Mouse (Mus musculus) heart, adult 2 months (tissue): ENCODE data around the gene Gm7682.
"Not testable (repeated sequence)": the region's sequence is repeated elsewhere in the genome, so short reads cannot be mapped to it uniquely, and the experiment has no call there.

Experiments
- CTCF ChIP-seq: fragments of 200-600 bp; IDR thresholded peaks from 2 replicates; pipeline ENCODE4 v1.8.1; 2022; ENCODE audit warnings: antibody characterized with exemption, mild to moderate bottlenecking, moderate library complexity
- EP300 ChIP-seq: fragments of 200-500 bp; IDR thresholded peaks from 2 replicates; pipeline ENCODE4 v1.6.1; 2011; ENCODE audit warnings: low read depth, low read length, control low read depth; ENCODE audit not compliant: insufficient read depth
- POLR2A ChIP-seq: fragments of 200-500 bp; IDR thresholded peaks from 2 replicates; pipeline ENCODE4 v1.6.1; 2011; ENCODE audit warnings: mild to moderate bottlenecking, low read depth, low read length, control low read depth; ENCODE audit not compliant: insufficient read depth

DNA sequence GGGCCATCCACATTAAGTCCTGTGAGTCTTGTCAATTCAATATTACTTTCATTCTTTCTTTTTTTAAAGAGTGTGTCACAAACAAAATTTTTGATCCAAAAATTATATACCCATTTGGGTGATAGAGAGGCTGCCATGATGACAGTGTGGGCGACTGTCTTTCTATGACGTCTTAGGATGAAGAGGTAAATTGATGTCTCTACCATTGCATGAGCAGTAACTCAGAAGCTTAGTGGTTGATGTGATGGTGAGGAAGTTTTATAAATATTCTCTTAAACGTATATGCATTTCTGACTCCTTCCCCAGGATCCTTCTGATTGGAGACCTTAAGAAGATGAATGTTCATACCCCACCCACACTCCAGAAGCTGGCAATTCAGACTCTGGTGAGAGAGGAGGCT lies at the start of gene Gm7682:
- not testable (repeated sequence) for TF ChIP-seq POLR2A, CTCF, EP300
